Mouse (Mus musculus): ENCODE data around the gene Hist2h3b.

Gene Hist2h3b

GRCm38 (mm10) chr3:96269511-96270474, 1.3 kb downstream of the Hist2h3b start, which contains the start of gene Hist2h2bb:
Hist2h2bb (plus strand) TSS chr3:96269752.
- TF ChIP-seq GATA4 (IDR thresholded peaks at IDR 0.05; ENCODE audit: insufficient replicate concordance, low read length), result no peak

- TF ChIP-seq GATA4 (IDR thresholded peaks at IDR 0.05; ENCODE audit: insufficient replicate concordance, low read length), result no peak
Measured at GRCm38 (mm10) chr3:96273591-96274465, 5.4 kb downstream of the Hist2h3b start.

DNA sequence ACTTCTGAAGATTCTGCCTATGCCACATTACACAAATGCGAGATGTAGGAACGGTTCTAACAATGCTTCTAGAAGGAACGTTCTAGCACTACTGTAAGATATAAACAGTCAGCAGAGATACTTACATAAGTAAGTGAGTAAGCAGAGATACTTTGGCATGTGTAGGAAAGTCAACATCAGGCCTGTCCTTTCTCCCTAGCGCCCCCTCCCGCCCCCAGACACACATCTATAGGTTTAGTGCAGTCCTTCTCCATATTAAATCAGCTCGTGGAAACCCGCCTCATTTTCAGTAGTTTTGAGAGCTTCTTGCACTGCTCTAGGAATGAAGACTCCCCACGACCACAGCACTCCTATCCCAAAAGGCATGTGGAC, 9.0 kb downstream of the Hist2h3b start:
- TF ChIP-seq GATA4 (IDR thresholded peaks at IDR 0.05; ENCODE audit: insufficient replicate concordance, low read length), result no peak

DNA sequence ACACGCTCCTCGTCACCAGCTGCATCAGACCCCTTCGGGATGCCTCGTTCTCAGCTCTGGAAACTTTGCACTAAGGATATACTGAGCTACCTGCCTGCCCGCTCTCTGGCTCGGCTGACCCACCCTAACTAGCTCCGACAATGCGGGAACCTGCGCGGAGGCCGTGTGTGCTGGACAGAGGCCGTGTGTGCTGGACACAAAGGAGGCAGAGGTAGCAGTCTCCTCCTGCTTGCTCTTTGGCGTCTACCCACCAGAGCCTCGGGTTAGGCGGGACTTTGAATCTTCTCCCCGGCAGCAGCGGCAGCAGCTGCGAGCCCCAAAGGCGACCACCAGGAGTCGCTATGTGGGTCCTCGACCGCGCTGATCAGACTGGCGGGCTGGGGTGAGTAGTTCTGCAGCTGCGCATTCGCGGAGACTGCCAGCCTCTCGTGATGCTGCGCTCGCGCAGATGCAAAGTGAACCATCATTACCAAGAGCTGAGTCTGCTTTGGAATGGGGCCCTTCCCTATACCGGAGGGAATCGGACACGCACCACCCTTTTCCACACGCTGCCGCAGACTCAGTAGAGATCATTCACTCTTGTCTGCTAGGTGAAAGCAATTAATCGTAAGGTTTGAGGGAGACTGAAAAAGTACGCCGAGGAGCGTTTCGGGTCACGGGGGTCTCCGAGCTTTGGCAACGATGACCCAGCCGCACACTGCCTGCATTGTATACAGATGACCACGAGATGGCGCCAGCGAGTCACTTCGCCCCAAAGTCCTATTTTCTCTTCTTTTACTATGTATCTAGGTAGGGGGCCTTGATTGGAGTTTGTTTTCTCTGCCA, 9.6 kb downstream of the Hist2h3b start:
- TF ChIP-seq GATA4 (IDR thresholded peaks at IDR 0.05; ENCODE audit: insufficient replicate concordance, low read length), result no peak; the same call in 1 of the 2 replicates

DNA sequence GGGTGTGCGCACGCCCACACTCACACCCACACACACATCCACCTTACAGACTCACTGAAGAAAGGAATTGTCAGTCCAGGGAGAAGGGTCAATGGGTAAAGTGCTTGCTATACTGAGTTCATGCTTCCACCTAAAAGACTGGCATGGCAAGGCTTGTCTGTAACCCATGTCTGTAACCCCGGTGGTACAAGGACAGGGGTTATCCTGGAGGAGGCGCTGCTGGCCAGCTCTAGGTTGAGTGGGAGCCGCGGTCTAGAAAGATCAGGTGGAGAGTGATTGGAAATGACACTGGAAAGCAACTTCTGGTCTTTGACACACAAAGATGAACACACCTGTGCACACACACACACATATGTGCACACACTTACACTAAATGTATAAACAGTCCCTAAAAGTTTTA, 12.2 kb downstream of the Hist2h3b start:
- no peak for TF ChIP-seq GATA4 (IDR thresholded peaks at IDR 0.05; ENCODE audit: insufficient replicate concordance, low read length)

DNA sequence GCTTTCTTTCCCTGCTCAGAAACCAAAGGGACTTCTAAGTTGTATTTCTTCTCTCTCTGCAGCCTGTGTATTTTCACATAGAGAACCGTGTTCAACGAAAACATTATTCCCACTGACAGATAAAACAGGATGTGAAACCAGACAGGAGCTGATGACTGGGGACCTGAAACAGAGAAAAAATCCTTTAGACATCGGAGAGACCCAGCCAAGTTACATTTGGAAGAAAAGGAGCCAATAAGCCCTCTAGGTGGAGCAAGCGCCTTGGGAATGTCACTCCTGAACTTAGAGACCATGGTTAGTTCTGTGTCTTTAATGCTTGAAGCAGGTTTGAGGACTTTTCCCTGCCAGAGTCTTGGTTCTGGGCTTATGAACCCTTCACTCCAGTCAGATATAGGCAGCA, 16.0 kb downstream of the Hist2h3b start:
- TF ChIP-seq GATA4 (IDR thresholded peaks at IDR 0.05; ENCODE audit: insufficient replicate concordance, low read length), result no peak

DNA sequence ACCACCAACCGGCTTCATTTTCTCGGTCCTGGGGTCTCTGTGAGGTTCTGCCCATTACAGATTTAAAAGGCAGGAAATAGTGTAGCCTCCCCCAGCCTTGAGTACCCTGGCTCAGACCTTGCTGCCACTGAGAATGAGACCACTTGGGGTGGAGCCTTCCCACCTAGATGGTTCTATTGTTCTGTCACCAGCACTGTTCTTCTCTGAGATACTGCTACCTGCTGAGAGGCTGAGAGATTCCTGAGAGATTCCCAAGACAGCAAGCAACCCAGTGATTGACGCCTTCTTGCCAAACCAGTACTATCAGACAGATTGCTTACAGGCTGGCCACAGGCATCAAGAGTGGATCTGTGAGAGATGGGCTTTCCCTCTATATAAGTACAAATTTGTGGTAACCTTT, 20.7 kb downstream of the Hist2h3b start:
- no peak for TF ChIP-seq GATA4 (IDR thresholded peaks at IDR 0.05; ENCODE audit: insufficient replicate concordance, low read length)

GRCm38 (mm10) chr3:96292641-96293040, 24.2 kb downstream of the Hist2h3b start:
- no peak for TF ChIP-seq GATA4 (IDR thresholded peaks at IDR 0.05; ENCODE audit: insufficient replicate concordance, low read length)

GRCm38 (mm10) chr3:96293368-96293767, 24.9 kb downstream of the Hist2h3b start:
- no peak for TF ChIP-seq GATA4 (IDR thresholded peaks at IDR 0.05; ENCODE audit: insufficient replicate concordance, low read length)

DNA sequence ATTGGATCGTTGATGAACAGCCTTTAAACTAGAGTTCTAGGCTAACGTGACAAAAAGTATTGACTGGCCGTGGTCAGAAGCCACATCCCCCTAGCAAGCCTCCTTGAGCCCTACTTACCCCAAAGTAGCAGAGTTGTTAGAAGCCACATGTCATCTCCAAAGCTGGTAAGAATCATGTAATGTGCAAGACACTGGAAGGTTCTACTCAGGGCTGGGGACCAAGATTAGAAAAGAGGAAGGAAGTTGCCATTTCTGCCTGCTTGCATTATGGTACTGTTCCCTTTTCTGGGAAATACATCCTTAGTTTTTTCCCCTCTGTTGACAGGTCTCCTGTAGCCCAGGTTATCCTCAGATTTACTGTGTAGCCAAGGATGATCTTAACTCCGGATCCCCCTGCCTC, 25.3 kb downstream of the Hist2h3b start, which contains the start of gene Fcgr1:
Gene Fcgr1, minus strand, starts transcription at position 183 of the 400 bp plus-strand sequence.
- TF ChIP-seq GATA4 (IDR thresholded peaks at IDR 0.05; ENCODE audit: insufficient replicate concordance, low read length), result no peak

DNA sequence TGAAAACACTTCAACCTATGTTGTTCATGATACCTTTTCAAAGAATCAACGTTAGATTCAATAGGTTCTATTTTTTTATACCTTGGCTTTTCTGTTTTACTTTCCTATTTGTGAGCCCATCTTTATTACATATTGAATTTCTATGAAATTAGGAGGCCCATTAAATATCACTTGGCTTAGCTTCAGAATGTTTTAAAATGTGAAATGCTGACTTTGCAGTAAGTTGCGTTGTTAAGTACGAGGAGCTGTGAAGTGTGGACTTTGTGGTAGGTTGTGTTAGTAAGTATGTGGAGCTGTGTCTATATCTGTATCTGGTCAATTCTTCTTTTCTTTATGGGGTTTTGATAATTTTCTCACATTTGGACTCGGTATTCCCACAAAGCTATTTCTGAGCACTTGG, 29.9 kb downstream of the Hist2h3b start:
- no peak for TF ChIP-seq GATA4 (IDR thresholded peaks at IDR 0.05; ENCODE audit: insufficient replicate concordance, low read length)

DNA sequence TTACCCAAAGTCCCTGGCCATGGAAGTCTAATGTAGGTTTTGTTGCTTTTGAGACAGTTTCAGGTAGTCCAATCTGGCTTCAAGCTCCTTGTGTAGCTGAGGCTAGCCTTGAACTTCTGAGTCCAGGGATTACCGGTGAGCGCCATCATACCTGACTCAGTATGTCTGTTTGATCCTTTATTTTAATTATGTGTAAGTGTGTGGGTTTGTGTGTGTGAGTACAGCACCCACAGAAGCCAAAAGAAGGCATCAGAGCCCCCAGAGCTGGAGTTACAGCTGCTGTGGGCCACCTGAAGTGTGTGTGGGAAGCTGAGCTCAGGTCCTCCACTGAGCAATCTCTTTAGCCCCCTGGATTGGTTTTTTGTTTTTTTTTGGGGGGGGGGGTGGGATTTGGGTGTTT, 31.1 kb downstream of the Hist2h3b start:
- no peak for TF ChIP-seq GATA4 (IDR thresholded peaks at IDR 0.05; ENCODE audit: insufficient replicate concordance, low read length)

GRCm38 (mm10) chr3:96300706-96301529, 32.5 kb downstream of the Hist2h3b start:
- TF ChIP-seq GATA4 (IDR thresholded peaks at IDR 0.05; ENCODE audit: insufficient replicate concordance, low read length), result no peak

GRCm38 (mm10) chr3:96302076-96302475, 33.6 kb downstream of the Hist2h3b start:
- TF ChIP-seq GATA4 (IDR thresholded peaks at IDR 0.05; ENCODE audit: insufficient replicate concordance, low read length), result no peak

All from liver, adult (tissue).